Mouse (Mus musculus) skeletal muscle tissue, postnatal 0 days (tissue): ENCODE data around the gene Sit1. TPM values are rescaled to one million over a fixed set of nuclear protein-coding genes. Genes with fewer than 3 reads are reported as not detected.

ENCODE experiments used
- polyA plus RNA-seq: library from polyadenylated mRNA; unstranded; fragments of >200 nt; fragmentation: Nextera tagmentation; extraction: Ambion mirVana; gene quantifications from 2 replicates; pipeline ENCODE4 v1.2.1, GENCODE M21; 2015

Sit1 gene
- not detected in 2 replicates for polyA plus RNA-seq

GRCm38 (mm10) chr4:43483535-43484091, at the start of gene Sit1:
Gene Sit1 (minus strand): TSS chr4:43483734.

GRCm38 (mm10) chr4:43506536-43507185, 23.1 kb upstream of the Sit1 start, which contains the start of gene Car9:
Gene Car9 (plus strand): TSS chr4:43506966.

GRCm38 (mm10) chr4:43499407-43500333, 16.1 kb upstream of the Sit1 start, which contains the start of gene Arhgef39:
Gene Arhgef39 (minus strand): TSS chr4:43499695.

GRCm38 (mm10) chr4:43492821-43493185, 9.3 kb upstream of the Sit1 start, which contains the start of gene Ccdc107:
Gene Ccdc107 (plus strand): TSS chr4:43492900.

GRCm38 (mm10) chr4:43454041-43454836, 29.3 kb downstream of the Sit1 start, which contains the start of gene Cd72:
Gene Cd72 (minus strand): TSS chr4:43454628.

GRCm38 (mm10) chr4:43441639-43442038, 41.9 kb downstream of the Sit1 start, which contains the start of gene Tesk1:
Gene Tesk1 (plus strand): TSS chr4:43441939.

Other genes with a start within 250 kb of the Sit1 start
- 1.0 and 2.4 TPM in 2 replicates for gene Atp8b5, start 216.6 kb downstream of the Sit1 start, polyA plus RNA-seq
- 21.0 and 21.1 TPM in 2 replicates for gene Rusc2, start 101.8 kb downstream of the Sit1 start, polyA plus RNA-seq
- gene Fam166b, start 54.6 kb downstream of the Sit1 start, polyA plus RNA-seq, result not detected in 2 replicates
- 5.8 and 7.2 TPM in 2 replicates for gene Tesk1, start 41.8 kb downstream of the Sit1 start, polyA plus RNA-seq
- gene Cd72, start 29.1 kb downstream of the Sit1 start, polyA plus RNA-seq, result 1.7 and 1.9 TPM in 2 replicates
- gene Ccdc107, start 9.2 kb upstream of the Sit1 start, polyA plus RNA-seq, result 56.6 and 56.9 TPM in 2 replicates
- gene Arhgef39, start 16.0 kb upstream of the Sit1 start, polyA plus RNA-seq, result 7.0 and 7.9 TPM in 2 replicates
- 0.59 and 0.61 TPM in 2 replicates for gene Car9, start 23.2 kb upstream of the Sit1 start, polyA plus RNA-seq
- gene Tpm2, start 40.0 kb upstream of the Sit1 start, polyA plus RNA-seq, result 10,111 and 10,503 TPM in 2 replicates
- gene Creb3, start 78.6 kb upstream of the Sit1 start, polyA plus RNA-seq, result 73.8 and 82.0 TPM in 2 replicates
- gene Tln1, start 79.0 kb upstream of the Sit1 start, polyA plus RNA-seq, result 49.9 and 55.4 TPM in 2 replicates
- 10.9 and 16.0 TPM in 2 replicates for gene Rgp1, start 95.0 kb upstream of the Sit1 start, polyA plus RNA-seq
- gene Gba2, start 95.1 kb upstream of the Sit1 start, polyA plus RNA-seq, result 10.1 and 10.5 TPM in 2 replicates
- 0.72 and 0.85 TPM in 2 replicates for gene Msmp, start 100.8 kb upstream of the Sit1 start, polyA plus RNA-seq
- 11.0 and 11.8 TPM in 2 replicates for gene Npr2, start 148.2 kb upstream of the Sit1 start, polyA plus RNA-seq
- gene Spag8, start 169.9 kb upstream of the Sit1 start, polyA plus RNA-seq, result 0.16 TPM in 1 of 2 replicates, not detected in the other
- 205 and 218 TPM in 2 replicates for gene Hint2, start 172.7 kb upstream of the Sit1 start, polyA plus RNA-seq
- 3.4 and 4.4 TPM in 2 replicates for gene Tmem8b, start 185.2 kb upstream of the Sit1 start, polyA plus RNA-seq
- 3.3 and 4.2 TPM in 2 replicates for gene Fam221b, start 185.4 kb upstream of the Sit1 start, polyA plus RNA-seq
- not detected in 2 replicates for gene Olfr70, start 217.1 kb upstream of the Sit1 start, polyA plus RNA-seq
- not detected in 2 replicates for gene Olfr71, start 226.5 kb upstream of the Sit1 start, polyA plus RNA-seq
- gene Hrct1, start 243.5 kb upstream of the Sit1 start, polyA plus RNA-seq, result 5.8 and 8.3 TPM in 2 replicates
- gene Spaar, start 246.3 kb upstream of the Sit1 start, polyA plus RNA-seq, result 1.2 and 1.4 TPM in 2 replicates